Mouse (Mus musculus) lung, postnatal 14 days (tissue): ENCODE measurements around the gene Gm11168.
"Not testable (repeated sequence)": the region's sequence is repeated elsewhere in the genome, so short reads cannot be mapped to it uniquely, and the experiment has no call there.

Experiments used
- DNase-seq: peaks from one replicate; pipeline ENCODE4 v3.0.0; 2021

Gm11168 gene

GRCm38 (mm10) chr9:3026136-3026535, 23.0 kb downstream of the Gm11168 start:
- DNase-seq = not testable (repeated sequence)

GRCm38 (mm10) chr9:3026741-3027140, 23.6 kb downstream of the Gm11168 start:
- not testable (repeated sequence) for DNase-seq

GRCm38 (mm10) chr9:3027200-3027599, 24.1 kb downstream of the Gm11168 start:
- not testable (repeated sequence) for DNase-seq

DNA sequence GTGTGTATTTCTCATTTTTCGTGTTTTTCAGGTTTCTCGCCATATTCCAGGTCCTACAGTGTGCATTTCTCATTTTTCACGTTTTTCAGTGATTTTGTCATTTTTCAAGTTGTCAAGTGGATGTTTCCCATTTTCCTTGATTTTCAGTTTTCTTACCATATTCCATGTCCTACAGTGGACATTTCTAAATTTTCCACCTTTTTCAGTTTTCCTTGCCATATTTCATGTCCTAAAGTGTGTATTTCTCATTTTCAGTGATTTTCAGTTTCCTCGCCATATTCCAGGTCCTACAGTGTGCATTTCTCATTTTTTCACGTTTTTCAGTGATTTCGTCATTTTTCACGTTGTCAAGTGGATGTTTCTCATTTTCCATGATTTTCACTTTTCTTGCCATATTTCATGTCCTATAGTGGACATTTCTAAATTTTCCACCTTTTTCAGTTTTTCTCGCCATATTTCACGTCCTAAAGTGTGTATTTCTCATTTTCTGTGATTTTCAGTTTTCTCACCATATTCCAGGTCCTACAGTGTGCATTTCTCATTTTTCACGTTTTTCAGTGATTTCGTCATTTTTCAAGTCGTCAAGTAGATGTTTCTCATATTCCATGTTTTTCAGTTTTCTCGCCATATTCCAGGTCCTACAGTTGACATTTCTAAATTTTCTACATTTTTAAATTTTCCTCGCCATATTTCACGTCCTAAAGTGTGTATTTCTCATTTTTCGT, 26.3 kb downstream of the Gm11168 start:
- DNase-seq = peak; percentile 23

- not testable (repeated sequence) for DNase-seq
Measured at GRCm38 (mm10) chr9:3030677-3031318, 27.7 kb downstream of the Gm11168 start.

DNA sequence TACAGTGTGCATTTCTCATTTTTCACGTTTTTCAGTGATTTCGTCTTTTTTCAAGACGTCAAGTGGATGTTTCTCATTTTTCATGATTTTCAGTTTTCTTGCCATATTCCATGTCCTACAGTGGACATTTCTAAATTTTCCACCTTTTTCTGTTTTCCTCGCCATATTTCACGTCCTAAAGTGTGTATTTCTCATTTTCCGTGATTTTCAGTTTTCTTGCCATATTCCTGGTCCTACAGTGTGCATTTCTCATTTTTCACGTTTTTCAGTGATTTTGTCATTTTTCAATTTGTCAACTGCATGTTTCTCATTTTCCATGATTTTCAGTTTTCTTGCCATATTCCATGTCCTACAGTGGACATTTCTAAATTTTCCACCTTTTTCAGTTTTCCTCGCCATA, 31.2 kb downstream of the Gm11168 start, which contains the start of gene Gm17535:
Gene Gm17535, plus strand, starts transcription at position 301 of the 400 bp plus-strand sequence.
- DNase-seq = not testable (repeated sequence)

DNA sequence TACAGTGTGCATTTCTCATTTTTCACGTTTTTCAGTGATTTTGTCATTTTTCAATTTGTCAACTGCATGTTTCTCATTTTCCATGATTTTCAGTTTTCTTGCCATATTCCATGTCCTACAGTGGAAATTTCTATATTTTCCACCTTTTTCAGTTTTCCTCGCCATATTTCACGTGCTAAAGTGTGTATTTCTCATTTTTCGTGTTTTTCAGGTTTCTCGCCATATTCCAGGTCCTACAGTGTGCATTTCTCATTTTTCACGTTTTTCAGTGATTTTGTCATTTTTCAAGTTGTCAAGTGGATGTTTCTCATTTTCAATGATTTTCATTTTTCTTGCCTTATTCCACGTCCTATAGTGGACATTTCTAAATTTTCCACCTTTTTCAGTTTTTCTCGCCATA, 33.4 kb downstream of the Gm11168 start, which contains the start of gene Gm10715:
Gene Gm10715, plus strand, starts transcription at position 301 of the 400 bp plus-strand sequence.
- not testable (repeated sequence) for DNase-seq

- DNase-seq = not testable (repeated sequence)
Measured at GRCm38 (mm10) chr9:3038161-3038560, 35.0 kb downstream of the Gm11168 start.
